Mouse (Mus musculus) hindbrain, embryonic 10.5 days (tissue): ENCODE data around the gene Taf1d. TPM values are rescaled to one million over a fixed set of nuclear protein-coding genes. Genes with fewer than 3 reads are reported as not detected.
"Not testable (repeated sequence)": the region's sequence is repeated elsewhere in the genome, so short reads cannot be mapped to it uniquely, and the experiment has no call there.

ENCODE experiments used
- DNase-seq: peaks from one replicate; pipeline ENCODE4 v3.0.0-alpha.2; 2017; ENCODE audit warnings: low spot score
- H3K27ac ChIP-seq: fragments of 300-500 bp; sonication (generic); 2 replicates; pipeline ENCODE4 v1.5.1; 2016; ENCODE audit warnings: mild to moderate bottlenecking, moderate library complexity
- H3K27me3 ChIP-seq: fragments of 300-500 bp; sonication (generic); 2 replicates; pipeline ENCODE4 v1.6.1; 2016; ENCODE audit warnings: mild to moderate bottlenecking; ENCODE audit not compliant: poor library complexity, insufficient read depth, severe bottlenecking
- H3K36me3 ChIP-seq: fragments of 300-500 bp; sonication (generic); 2 replicates; pipeline ENCODE4 v1.6.1; 2016; ENCODE audit warnings: mild to moderate bottlenecking, moderate library complexity
- H3K4me1 ChIP-seq: fragments of 300-500 bp; sonication (generic); replicated peaks from 2 replicates; pipeline ENCODE4 v1.6.1; 2016; ENCODE audit warnings: mild to moderate bottlenecking
- H3K4me3 ChIP-seq: fragments of 300-500 bp; sonication (generic); 2 replicates; pipeline ENCODE4 v1.5.1; 2016; ENCODE audit warnings: mild to moderate bottlenecking, moderate library complexity
- H3K9me3 ChIP-seq: fragments of 300-500 bp; sonication (generic); 2 replicates; pipeline ENCODE4 v1.6.1; 2016; ENCODE audit warnings: mild to moderate bottlenecking, moderate library complexity
- WGBS: fragments of 180-500 bp; shearing (Covaris S2); methylation state at CpG from one replicate; pipeline ENCODE4 v1.1.7; 2016; 5-methylcytosine and 5-hydroxymethylcytosine counted together
- polyA plus RNA-seq: library from polyadenylated mRNA; unstranded; fragments of >200 nt; fragmentation: Nextera tagmentation; extraction: Ambion mirVana; gene quantifications from 2 replicates; pipeline ENCODE4 v1.2.1, GENCODE M21; 2016

Gene Taf1d
- polyA plus RNA-seq, 1 experiment from 2014 or later = 53.6 TPM

GRCm38 (mm10) chr9:15288402-15288801 lies 17.6 kb upstream of the Taf1d start:
- no peak for DNase-seq
- no peak overlapping the region for H3K27ac ChIP-seq
- no peaks in the 10 kb centered on the region for H3K27me3 ChIP-seq
- H3K9me3 ChIP-seq = no peaks in the 10 kb centered on the region
- H3K4me3 ChIP-seq = no peak overlapping the region
- H3K36me3 ChIP-seq = 0 out of 2 replicates have a peak, but pooled peaks cover 4% of the 10 kb centered on the region
- no peaks in the 10 kb centered on the region for H3K4me1 ChIP-seq
- WGBS = 89% methylated on average over 3 of the region's 3 CpGs

GRCm38 (mm10) chr9:15289251-15289650 lies 16.8 kb upstream of the Taf1d start:
- no peaks in the 10 kb centered on the region for H3K27me3 ChIP-seq
- no peak overlapping the region for H3K4me3 ChIP-seq
- 0 out of 2 replicates have a peak, but pooled peaks cover 4% of the 10 kb centered on the region for H3K36me3 ChIP-seq
- H3K9me3 ChIP-seq = no peaks in the 10 kb centered on the region
- no peaks in the 10 kb centered on the region for H3K4me1 ChIP-seq
- no peak for DNase-seq
- H3K27ac ChIP-seq = no peak overlapping the region
- WGBS = 91% methylated on average over 6 of the region's 6 CpGs

GRCm38 (mm10) chr9:15297112-15297511 lies 8.9 kb upstream of the Taf1d start:
- H3K27ac ChIP-seq = no peak overlapping the region
- no peaks in the 10 kb centered on the region for H3K36me3 ChIP-seq
- DNase-seq = no peak
- H3K4me3 ChIP-seq = no peak overlapping the region
- no peaks in the 10 kb centered on the region for H3K27me3 ChIP-seq
- H3K4me1 ChIP-seq = no peaks in the 10 kb centered on the region
- 90% methylated on average over 7 of the region's 7 CpGs for WGBS
- H3K9me3 ChIP-seq = no peaks in the 10 kb centered on the region

- 83% methylated on average over 2 of the region's 2 CpGs for WGBS
- Histone ChIP-seq H3K9me3 (no peaks in the 10 kb centered on the region), H3K4me1 (no peaks in the 10 kb centered on the region), H3K4me3 (no peak overlapping the region), H3K27ac (no peak overlapping the region), H3K27me3 (no peaks in the 10 kb centered on the region), H3K36me3 (no peaks in the 10 kb centered on the region)
- DNase-seq = no peak
Measured at GRCm38 (mm10) chr9:15298451-15298850, 7.6 kb upstream of the Taf1d start.

- Histone ChIP-seq H3K36me3 (no peaks in the 10 kb centered on the region), H3K4me1 (no peaks in the 10 kb centered on the region), H3K27ac (no peak overlapping the region), H3K27me3 (no peaks in the 10 kb centered on the region), H3K4me3 (no peak overlapping the region), H3K9me3 (no peaks in the 10 kb centered on the region)
- no peak for DNase-seq
- WGBS = 90% methylated on average over 5 of the region's 5 CpGs
Measured at GRCm38 (mm10) chr9:15300056-15300455, 6.0 kb upstream of the Taf1d start.

GRCm38 (mm10) chr9:15301399-15301798 lies 4.6 kb upstream of the Taf1d start:
- H3K4me3 ChIP-seq = no peak overlapping the region
- no peaks in the 10 kb centered on the region for H3K36me3 ChIP-seq
- DNase-seq = peak; percentile 39
- WGBS = 59% methylated on average over 6 of the region's 6 CpGs
- H3K4me1 ChIP-seq = peaks cover 3% of the 10 kb centered on the region; the same call in 1 of the 2 replicates
- no peak overlapping the region for H3K27ac ChIP-seq
- no peaks in the 10 kb centered on the region for H3K9me3 ChIP-seq
- no peaks in the 10 kb centered on the region for H3K27me3 ChIP-seq

GRCm38 (mm10) chr9:15302006-15302405 lies 4.0 kb upstream of the Taf1d start:
- WGBS = 78% methylated on average over 6 of the region's 6 CpGs
- H3K9me3 ChIP-seq, DNase-seq, H3K27me3 ChIP-seq, H3K27ac ChIP-seq, H3K4me1 ChIP-seq, H3K36me3 ChIP-seq, H3K4me3 ChIP-seq: not testable (repeated sequence)

GRCm38 (mm10) chr9:15302881-15303280 lies 3.1 kb upstream of the Taf1d start:
- 68% methylated on average over 2 of the region's 2 CpGs for WGBS

GRCm38 (mm10) chr9:15306398-15307119 lies 545 bp downstream of the Taf1d start, which contains the start of gene 4931406C07Rik:
Gene 4931406C07Rik, minus strand, starts transcription at chr9:15306448.
- DNase-seq = no peak
- Histone ChIP-seq H3K27me3 (no peaks in the 10 kb centered on the region), H3K9me3 (no peaks in the 10 kb centered on the region), H3K4me1 (peaks cover 32% of the 10 kb centered on the region), H3K27ac (peak within 1 kb of the TSS; percentile 98), H3K36me3 (peaks cover 45% of the 10 kb centered on the region), H3K4me3 (peak within 1 kb of the TSS; percentile 88)
- WGBS = under 1% methylated on average over 35 of the region's 35 CpGs

More at GRCm38 (mm10) chr9:15302881-15303280, 3.1 kb upstream of the Taf1d start:
- Histone ChIP-seq H3K4me3 (no peak overlapping the region), H3K36me3 (peaks cover 8% of the 10 kb centered on the region), H3K4me1 (peaks cover 15% of the 10 kb centered on the region), H3K9me3 (no peaks in the 10 kb centered on the region), H3K27me3 (no peaks in the 10 kb centered on the region), H3K27ac (no peak overlapping the region)
- no peak for DNase-seq

- Histone ChIP-seq H3K27ac (peak overlapping the region; percentile 98), H3K36me3 (peaks cover 52% of the 10 kb centered on the region), H3K4me1 (peaks cover 32% of the 10 kb centered on the region), H3K27me3 (no peaks in the 10 kb centered on the region), H3K4me3 (peak overlapping the region; percentile 88), H3K9me3 (no peaks in the 10 kb centered on the region)
- DNase-seq = peak; percentile 10
- 9% methylated on average over 6 of the region's 6 CpGs for WGBS
Measured at GRCm38 (mm10) chr9:15307257-15307656, 1.2 kb downstream of the Taf1d start.

- H3K4me3 ChIP-seq = peak overlapping the region; percentile 88
- peaks cover 32% of the 10 kb centered on the region for H3K4me1 ChIP-seq
- no peaks in the 10 kb centered on the region for H3K9me3 ChIP-seq
- WGBS = 65% methylated on average over 2 of the region's 2 CpGs
- no peak overlapping the region for H3K27ac ChIP-seq
- peaks cover 61% of the 10 kb centered on the region for H3K36me3 ChIP-seq
- H3K27me3 ChIP-seq = no peaks in the 10 kb centered on the region
- no peak for DNase-seq
Measured at GRCm38 (mm10) chr9:15308254-15308653, 2.2 kb downstream of the Taf1d start.

- H3K27ac ChIP-seq = no peak overlapping the region
- H3K4me3 ChIP-seq = peak overlapping the region; percentile 30
- peaks cover 32% of the 10 kb centered on the region for H3K4me1 ChIP-seq
- DNase-seq = no peak
- no peaks in the 10 kb centered on the region for H3K27me3 ChIP-seq
- H3K9me3 ChIP-seq = no peaks in the 10 kb centered on the region
- WGBS = 83% methylated on average over 4 of the region's 4 CpGs
- peaks cover 73% of the 10 kb centered on the region for H3K36me3 ChIP-seq
Measured at GRCm38 (mm10) chr9:15309425-15309824, 3.4 kb downstream of the Taf1d start.

- Histone ChIP-seq H3K9me3 (no peaks in the 10 kb centered on the region), H3K36me3 (peaks cover 81% of the 10 kb centered on the region), H3K27me3 (no peaks in the 10 kb centered on the region), H3K4me3 (no peak overlapping the region), H3K27ac (no peak overlapping the region), H3K4me1 (peaks cover 32% of the 10 kb centered on the region)
- DNase-seq = no peak
- WGBS = 92% methylated on average over 1 of the region's 1 CpGs
Measured at GRCm38 (mm10) chr9:15310179-15310578, 4.2 kb downstream of the Taf1d start.
